Mouse (Mus musculus) urinary bladder, postnatal 10 days (tissue): ENCODE measurements around the gene Wipf2.
A peak's percentile ranks its signal among the peaks of the same experiment; 100 is the strongest.
"Not testable (repeated sequence)": the region's sequence is repeated elsewhere in the genome, so short reads cannot be mapped to it uniquely, and the experiment has no call there.

Experiments
- DNase-seq: peaks from one replicate; pipeline ENCODE4 v3.0.0; 2022; ENCODE audit warnings: low spot score

Gene Wipf2

DNA sequence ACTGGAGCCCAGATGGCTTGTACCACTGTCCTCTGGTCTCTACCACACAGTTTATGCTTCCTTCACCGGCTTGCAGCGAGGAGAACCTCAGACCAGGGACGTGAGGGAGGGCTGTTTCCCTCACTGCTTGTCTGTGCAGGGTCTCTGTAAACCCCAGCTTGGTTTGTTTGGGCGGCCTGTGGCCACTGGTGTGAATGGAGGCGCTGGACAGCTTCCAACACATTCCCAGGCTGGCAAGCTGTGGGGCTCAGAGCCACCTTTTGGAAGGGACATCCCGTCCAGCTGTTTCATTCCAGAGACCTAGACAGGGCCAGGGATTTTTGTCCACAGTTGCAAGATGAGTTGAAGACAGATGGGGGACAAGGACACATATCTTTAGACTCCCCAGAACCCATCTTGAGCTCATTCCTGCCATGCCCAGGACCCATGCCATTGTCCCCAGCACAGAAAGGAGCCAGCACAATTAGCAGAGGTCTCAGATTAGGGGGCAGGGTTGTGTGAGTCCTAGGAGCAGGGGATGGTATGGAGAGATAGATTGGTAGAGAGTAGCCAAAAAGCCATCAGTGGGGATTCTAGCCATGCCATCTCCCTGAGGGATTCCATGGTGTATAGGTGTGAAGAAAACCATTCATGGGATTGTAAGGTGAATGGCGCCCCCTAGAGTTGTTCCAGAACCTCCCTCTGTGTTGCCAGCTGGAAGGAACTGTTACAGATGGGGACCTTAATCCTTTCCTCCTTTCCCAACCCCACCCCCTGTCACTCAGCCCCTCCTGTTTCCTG is 68.3 kb downstream of the Wipf2 start:
- no peak for DNase-seq

DNA sequence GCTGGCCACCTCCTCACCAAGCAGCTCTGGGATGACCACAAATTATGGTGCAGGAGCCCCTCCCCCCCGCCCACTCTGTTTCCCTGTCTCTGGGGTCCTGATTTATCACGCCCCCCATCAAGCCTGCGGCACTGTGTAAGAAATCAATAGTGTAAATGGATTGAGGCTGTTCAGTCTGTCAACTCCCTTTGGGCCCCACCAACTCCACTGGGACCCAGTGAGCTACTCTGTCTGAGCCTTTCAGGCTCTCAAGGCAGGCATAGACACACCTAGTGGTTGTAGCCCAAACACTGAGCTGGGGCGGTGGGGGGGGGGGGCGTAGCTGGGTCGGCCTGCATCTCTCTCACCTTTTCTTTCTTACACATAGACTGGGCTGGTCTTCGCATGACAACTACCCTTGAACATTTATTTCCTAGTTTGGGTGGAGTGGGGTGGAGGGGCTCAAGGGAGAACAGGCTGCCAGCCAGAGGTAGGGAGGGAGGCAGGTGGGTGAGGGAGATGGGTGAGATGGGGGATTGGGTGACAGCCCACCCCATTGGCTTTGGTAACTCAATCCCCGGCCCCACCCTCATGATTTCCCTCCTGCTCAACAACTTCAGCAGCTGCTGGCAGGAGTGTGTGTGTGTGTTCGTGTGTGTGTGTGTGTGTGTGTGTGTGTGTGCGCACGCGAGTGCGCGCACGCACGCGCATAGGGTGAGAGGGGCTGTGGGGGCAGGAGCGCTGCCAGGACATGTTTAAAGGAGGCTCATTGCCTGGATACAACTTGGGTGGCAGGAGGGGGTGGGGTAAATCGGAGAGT is 69.1 kb downstream of the Wipf2 start:
- DNase-seq: no peak

DNA sequence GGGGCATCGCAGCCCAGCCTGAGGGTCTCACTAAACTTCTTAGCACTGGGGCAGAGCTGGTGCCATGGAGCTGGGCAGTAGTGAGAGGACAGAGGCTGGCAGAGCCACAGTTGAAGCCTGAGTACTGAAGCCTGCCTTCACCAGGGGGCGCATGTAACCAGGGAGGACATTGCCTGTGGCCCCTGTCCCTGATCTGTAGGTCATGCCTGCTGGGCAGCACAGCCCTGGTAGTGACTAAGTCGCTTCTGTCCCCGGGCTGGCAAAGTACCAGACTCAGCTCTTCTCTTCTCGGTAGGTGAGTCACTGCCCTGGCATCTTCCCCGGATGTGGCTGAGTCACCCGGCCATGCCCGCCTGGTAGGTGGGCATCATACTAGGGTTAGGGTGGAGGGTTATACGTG is 69.7 kb downstream of the Wipf2 start:
- DNase-seq: peak; percentile 49

DNA sequence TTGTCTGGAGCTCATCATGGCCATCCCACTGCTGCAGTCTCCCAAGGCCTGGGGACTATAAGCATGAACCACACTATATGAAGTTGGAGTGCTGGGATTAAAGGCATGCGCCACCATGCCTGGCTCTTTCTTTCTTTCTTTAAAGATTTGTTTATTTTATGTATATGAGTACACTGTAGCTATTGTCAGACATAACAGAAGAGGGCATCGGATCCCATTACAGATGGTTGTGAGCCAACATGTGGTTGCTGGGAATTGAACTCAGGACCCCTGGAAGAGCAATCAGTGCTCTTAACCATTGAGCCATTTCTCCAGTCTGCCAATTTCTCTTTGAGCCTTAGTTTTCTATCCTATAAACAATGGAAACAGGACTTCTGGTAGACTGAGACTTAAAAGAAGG is 70.4 kb downstream of the Wipf2 start:
- DNase-seq: not testable (repeated sequence)

DNA sequence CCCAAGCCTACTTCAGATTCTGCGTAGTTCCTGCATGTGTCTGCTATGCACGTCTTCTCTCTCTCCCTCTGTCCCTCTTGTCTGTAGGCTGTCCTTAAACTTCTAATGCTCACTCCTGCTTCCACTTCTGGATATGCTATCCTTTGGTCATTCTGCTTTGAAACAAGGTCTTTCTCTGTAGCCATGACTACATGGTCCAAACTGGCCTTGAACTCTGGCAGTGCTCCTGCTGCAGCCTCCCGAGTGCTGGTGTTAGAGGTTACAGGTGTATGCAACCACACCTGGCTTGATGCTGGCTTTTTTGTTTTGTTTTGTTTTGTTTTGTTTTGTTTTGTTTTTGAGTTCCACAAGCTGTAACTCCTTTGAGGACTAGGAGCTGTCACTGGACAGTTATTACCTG is 70.9 kb downstream of the Wipf2 start:
- DNase-seq: no peak

DNA sequence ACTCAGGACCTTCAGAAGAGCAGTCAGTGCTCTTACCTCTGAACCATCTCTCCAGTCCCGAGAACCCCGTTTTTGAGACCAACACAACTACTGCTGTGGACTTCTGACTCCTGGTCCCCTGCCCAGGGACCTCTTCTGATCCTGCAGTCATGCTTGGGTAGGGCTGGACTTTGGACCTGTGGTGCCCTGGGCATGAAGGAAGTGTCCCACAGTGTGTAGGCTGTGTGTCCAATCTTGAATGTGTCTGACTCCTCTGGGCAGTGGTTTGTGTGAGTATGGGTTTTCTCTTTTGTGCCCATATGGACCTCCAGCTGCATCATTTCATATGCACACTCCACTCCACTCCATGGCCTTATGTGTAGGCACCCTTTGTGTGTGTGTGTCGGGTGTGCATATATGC is 71.7 kb downstream of the Wipf2 start:
- no peak for DNase-seq

DNA sequence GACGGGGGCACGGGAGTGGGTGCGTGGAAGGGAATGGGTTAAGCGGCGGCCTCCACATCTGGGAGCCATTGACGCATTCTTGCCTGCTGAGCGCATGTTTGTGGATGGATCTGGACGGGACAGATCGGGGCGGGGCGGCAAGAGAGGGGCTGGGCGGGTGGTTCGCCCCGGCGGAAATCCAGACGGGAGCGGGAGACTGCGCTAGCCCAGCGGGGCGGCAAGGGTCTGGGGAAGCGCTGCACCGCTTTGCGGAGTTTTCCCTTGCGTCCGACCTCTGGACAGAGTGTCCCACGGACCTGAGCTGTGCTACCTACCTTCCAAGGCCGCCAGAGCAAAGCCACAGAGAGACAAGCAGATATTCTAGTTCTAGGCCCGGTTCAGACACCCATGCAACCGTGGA is 72.7 kb downstream of the Wipf2 start:
- DNase-seq: no peak

DNA sequence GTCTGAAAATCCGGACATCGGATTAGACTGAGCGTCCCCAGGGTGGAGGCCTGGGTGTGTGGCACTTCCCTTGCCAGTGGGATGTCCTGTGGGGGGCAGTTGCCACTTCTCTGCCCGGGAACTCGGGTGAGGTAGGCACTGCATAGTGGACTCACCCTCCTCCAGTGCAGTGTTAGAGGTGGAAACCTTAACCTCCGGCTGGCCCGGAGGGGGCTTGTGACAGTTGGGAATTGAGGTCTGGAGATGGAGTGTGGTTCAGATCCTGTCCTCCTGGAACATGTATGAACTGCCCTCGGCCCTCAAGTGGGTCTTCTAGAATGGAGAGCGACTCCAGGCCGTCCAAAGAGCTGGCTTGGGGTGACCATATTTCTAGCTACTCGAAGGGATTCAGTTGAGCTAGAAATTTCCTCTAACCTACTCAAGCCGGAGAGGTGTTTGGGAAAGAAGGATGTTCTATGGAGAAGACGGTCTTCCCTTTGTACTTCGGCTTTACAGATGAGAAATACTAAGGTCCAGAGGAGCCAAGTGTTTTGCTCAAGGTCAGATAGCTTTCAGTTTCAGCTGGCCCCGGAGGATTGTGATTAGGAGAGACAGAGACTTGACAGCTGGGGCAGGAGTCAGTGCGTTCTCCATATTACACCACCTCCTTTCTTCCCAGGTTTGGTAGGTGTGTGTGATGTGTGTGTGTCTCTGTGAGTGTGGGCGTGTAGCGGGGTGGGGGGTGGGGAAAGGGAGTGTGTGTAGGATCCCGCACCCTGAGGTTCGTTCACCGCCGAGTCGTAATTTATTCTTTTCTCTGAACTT is 73.4 kb downstream of the Wipf2 start:
- DNase-seq: no peak

DNA sequence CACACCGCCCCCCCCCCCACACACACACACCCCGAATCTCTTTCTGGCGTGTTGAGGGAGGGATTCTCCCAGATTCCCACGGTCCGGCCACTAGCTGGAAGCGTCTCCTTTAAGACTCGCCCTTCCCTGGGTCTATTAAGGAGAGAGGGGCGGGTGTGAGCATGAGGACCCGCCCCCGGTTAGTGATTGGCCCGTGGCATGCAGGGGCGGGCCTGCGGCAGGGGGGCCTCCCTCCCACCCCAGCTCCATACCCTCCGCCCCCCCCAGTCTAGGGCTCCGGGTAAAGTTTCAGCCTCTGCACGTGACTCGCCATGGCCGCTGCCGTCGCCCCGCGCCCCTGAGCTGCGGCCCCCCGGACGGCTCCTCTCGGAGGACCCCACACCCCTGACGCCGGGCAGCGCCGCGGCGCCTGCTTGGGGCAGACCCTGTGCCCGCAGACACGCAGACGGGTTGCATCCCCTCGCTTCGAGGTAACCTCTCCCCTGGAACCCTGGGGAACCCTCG is 74.0 kb downstream of the Wipf2 start:
- DNase-seq: peak; percentile 58

DNA sequence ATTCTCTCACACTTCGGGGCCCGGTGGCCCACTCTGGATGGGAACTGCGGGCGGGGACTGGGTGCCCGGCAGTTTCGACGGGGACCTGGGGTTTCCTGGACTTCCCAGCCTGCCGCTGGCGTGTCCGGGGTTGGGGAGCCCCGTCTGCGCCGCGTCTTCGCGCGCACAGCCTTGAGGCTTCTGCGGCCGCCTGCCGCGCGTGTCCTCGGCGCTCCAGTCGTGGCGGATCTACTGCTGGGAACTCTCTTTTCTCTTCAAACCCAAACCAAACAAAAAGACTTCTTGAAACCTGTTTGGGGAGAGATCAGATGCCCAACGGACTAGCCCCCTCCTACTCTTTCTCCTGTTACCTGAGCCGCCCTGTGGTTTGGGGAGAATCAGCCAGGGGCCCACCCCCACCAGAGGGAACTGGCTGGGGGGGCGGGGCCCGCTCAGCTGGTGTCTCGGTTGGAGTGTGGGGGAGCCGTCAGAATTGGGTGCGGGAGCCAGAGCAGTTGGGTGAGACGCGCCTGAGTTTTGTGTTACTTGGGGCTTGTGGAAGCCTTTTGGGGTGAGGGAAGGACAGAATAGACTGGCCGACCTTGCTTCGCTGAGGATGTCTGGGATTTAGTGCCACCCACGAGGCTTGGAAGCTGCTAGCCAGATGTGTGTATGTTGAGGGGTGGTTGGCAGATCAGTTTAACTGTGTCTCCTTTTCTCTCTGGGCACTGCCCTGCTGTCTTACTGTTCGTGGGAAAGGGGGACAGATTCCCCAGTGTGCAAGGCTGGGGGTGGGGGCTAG is 74.7 kb downstream of the Wipf2 start:
- DNase-seq: no peak

DNA sequence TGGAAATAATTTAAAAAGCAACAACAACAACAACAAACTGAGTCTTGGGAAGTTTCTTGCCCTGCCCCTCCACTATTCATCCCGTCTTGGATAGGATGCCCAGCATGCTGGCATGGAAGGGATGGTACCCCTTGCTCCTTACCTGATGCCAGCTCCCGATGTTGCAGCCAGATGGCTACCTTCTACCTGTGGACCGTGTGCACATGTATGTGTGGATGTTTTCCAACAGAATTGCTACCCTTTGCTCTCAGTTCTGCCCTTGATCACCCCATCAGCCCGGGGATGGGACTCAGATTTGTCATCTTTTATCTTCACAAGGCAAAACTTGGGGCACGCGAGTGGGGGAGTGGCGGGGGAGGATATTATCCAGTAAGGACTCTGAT is 75.3 kb downstream of the Wipf2 start:
- DNase-seq: no peak

DNA sequence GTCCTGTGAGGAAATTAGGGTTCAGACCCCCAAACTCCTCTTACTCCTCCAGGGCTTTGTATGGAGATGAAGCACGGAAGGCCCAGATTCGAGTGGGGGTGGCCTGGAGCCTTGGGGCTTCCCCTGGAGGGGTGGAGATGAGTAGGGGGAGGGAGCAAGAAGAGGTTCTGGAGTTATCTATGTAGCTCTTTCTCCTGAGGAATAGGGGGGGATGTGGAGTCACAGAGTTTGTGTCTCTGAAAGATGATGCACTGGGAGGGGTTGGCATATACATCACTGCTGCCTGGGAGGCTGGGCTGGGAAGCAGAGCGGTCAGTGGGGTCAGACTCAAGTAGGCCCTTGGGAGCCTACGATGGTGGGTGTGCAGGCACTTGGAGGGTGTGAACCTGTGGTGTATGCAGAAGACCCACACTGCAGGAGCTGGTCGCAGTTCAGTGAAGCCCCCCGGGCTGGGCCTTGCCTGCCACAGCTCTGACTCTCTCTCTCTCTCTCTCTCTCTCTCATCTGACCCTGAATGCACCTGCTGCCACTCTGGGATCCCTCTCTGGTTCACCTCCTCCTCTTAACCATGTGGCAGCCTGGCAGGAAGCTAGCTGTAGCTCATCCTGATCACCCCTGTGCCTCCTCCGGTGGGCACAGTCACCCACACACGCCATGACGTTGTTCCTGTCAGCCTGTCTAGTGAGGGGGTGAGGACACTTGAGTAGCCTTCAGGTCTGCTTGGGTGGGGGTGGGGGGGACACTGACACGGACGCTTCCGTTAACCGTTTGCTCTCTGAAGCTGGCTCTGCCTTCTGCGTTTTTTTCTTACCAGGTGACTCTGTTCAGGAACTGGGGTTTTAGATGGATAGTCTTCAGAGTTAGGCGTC is 75.9 kb downstream of the Wipf2 start:
- no peak for DNase-seq

DNA sequence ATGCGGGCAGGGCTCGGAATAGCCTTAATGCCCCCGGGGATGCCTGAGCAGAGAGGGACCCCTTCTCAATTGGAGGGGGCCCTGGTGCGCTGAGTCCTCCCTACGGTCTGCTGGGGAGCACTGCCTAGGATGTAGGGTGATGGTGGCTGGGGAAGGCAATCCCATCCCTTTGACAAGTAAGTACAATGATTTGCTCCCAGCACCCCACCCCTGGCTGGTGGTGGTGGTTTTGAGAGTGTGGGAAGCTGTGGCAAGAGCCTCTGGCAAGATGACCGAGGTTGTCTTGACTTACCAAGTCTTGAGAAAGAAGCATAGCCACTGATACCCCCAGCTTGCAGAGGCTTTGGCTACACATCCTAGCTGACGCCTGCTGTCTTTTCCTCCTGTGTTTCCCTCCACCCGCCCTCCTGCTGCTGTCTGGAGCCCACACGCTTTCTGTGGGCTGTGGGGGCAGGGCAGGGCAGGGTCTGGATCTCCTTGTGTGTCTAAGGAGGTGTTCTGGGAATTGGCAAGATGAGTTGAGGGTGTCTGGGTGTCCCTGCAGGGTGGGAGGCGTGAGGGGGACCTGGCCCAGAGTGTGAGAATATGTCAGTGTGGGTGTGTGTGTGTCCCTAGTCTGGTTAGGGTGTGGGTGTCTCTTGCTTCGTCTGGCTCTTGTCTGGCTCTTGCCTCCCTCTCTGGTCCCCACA is 76.7 kb downstream of the Wipf2 start:
- DNase-seq: no peak

DNA sequence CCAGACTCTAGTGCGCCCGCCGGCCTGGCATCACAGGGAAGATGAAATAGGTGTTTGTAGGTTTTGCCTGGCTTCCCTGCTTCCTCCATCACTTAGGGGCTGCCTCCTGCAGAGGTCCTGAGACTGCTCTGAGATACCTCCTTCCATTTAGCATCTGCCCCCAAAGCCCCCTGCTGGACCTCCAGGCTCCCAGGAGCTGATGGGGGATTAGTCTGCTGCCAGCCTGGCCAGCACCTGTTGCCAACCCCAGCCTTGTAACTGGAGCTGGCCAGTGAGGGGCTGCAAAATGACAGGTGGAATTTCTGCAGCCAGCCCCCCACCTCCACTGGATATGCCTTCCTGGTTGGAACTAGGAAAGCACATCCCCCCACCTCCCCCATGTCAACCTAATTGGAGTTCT is 77.3 kb downstream of the Wipf2 start:
- no peak for DNase-seq

DNA sequence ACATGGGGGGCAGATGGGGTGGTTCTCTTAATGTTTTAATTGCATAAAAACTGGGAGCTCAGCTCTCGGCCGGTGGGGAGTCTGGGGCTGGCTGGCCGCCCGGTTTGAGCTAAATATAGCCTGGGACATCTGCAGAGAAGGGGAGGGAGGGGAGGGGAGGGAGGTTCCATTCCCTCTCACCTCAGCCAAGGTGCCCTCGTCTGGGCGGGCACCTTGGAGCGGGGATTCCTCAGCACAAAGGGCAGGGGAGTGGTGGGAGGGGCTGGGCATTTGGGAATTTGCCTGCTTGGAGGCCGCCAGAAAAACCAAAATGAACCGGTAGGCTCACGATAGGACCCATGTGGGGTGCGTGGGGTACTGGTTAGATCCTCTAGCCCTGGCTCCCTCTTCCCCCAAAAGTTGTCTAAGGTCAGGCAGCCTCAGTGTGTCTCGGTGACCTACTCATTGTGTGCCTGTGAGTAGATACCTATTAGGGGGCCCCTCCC is 77.9 kb downstream of the Wipf2 start:
- no peak for DNase-seq

DNA sequence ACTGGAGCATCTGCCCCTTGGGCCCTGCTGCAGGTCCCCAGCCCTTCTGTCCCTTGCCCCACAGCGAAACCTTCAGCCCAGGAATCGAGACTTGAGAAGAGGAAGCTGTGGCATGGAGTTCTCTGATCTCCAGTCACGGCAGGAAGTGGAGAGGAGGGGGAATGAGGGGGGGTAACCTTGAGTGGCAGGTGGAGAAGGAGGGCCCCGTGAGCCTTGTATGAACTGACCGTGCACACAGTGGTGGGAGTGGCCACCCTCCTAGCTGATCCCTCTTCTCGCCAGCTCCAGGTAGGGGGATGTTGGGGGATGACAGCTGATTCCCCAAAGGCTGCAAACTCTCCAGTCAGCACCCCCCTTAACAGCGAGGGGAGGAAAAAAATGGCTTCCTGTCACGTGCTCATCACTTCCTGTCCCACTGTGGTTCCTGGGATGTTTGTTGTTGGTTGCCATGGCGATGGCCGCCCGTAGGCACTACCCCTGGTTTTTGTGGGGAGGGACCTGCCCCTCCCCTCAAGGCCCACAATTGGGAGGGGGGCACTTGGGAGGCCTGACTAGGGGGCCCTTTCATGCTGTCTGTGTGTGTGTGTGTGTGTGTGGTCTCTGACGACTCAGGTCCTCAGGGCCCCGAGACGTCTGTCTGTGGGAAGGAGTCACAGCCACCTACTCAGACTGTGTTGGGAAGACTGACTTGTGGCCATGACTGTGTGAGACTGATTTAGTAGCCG is 78.5 kb downstream of the Wipf2 start:
- DNase-seq: no peak

DNA sequence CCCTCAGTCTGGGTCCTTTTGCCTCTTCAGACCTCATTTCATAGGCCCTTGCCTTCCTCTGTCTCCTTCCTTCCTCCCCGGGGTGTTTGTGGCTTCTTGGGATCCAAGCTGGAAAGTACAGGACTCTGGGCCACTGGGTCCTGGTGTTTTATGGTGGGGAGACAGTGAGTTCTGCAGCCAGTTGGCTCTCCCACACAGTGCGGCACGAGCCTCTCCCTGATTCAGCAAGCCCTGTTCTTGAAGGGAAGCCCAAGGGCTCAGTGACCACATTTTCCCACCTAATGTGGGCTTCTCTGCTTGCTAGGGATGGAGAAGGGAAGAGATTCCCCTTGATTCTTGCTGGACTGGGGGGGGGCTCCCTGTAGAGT is 79.1 kb downstream of the Wipf2 start:
- DNase-seq: no peak

DNA sequence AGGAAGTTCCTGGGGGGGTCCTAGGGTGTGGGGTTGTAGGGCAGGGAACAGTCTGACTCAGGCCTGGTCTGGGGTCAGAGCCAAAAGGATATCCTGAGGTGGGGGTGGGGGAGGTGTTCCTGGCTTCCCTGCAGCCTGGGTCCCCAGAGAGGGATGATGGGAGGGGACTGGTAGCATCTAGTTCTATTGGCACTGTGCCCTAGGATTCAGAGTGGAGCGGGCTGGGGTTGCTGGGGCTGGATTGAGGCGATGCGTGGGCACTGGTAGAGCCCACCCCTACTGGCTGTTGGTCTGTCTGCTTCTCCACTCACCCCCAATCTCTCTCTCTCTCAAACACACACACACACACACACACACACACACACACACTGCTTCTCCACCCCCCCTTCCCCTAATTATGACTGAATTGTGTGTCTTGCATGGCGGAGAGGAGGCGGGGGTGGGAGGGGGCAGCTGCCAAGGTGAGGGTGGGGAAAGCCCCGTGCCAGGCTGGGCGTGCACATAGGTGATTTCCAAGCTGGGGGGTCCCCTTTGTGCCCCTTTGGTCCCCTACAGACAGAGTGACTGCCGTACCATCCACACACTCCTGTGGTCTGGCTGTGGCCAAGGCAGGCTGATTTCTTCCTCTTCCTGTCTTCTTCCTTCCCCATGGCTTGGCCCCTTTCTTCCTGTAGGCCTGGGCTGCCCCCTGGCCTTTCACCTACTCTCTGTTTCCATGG is 79.6 kb downstream of the Wipf2 start:
- no peak for DNase-seq
